Mouse (Mus musculus) adipocyte (in vitro differentiated cells): ENCODE measurements around the gene Pitpnm1.

Source experiments
- DNase-seq: peaks from one replicate; pipeline ENCODE4 v3.0.0-alpha.2; 2016; ENCODE audit warnings: low spot score

The Pitpnm1 gene

GRCm38 (mm10) chr19:4140147-4140546, 40.3 kb downstream of the Pitpnm1 start:
- DNase-seq, result no peak

GRCm38 (mm10) chr19:4142416-4143173, 42.8 kb downstream of the Pitpnm1 start:
- peak; percentile 64 for DNase-seq

- no peak for DNase-seq
These were observed 44.0 kb downstream of the Pitpnm1 start, which contains the start of gene Cabp4 for GRCm38 (mm10) chr19:4143759-4144268. TSS of gene Cabp4 (minus strand) at chr19:4144033.

DNA sequence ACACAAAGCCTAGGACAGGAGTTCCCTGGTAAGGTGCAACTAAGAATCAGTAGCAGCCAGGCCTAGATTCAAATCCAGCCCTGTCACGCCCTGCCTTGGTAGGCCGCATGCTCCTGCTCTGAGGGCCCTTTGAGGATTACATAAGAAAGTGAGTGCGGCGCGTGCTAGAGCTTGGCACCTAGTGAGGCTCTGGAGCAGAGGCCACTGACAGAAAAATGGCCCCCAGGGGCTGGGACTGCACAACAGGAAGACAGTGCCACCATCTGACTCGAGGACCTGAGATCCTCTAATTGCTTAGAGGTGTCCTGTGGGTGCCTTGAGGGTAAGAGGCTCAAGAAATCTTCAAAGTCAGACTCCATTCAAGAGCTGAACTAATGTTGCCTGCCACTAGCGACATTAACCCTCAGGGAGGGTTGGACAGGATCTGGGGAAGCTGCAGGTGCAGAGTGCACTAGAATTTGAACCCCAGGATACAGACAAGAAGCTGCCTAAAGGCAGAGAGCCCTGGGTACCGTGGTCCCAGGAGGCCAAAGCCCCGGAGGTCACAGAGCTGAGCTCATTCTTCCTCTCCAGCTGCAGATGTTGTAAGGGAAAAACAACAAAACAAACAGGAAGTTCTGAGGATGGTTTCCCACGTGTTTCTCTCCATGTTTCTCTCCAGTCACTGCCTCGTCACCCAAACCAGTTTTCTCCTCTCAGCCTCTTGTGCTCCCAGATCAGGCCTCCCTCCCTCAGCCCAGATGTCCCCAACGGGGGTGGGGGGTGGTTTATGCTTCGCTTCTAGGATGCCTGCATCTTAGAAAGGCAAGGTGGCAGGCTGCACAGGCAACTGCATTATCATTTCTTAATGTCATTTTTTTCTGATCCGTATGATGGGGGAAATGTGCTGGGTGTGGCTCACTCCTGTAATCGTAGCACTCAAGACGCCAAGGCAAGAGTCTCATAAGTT, 45.0 kb downstream of the Pitpnm1 start:
- DNase-seq, result peak; percentile 81

DNA sequence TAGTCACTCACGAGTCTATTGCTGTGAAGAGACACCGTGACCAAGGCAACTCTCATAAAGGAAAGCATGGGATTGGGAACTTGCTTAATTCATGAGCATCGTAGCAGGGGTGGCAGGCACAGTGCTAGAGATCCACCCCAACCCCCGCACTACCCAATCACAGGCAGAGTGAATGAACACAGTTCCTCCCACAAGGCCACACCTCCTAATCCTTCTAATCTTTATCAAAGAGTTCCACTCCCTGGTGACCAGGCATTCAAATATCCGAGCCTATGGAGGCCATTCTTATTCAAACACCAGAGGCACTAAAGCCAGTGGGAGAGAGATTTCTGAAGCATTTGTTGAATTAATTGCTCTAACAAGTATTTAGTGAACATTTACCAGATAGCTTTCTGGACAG, 46.1 kb downstream of the Pitpnm1 start:
- DNase-seq, result no peak

DNA sequence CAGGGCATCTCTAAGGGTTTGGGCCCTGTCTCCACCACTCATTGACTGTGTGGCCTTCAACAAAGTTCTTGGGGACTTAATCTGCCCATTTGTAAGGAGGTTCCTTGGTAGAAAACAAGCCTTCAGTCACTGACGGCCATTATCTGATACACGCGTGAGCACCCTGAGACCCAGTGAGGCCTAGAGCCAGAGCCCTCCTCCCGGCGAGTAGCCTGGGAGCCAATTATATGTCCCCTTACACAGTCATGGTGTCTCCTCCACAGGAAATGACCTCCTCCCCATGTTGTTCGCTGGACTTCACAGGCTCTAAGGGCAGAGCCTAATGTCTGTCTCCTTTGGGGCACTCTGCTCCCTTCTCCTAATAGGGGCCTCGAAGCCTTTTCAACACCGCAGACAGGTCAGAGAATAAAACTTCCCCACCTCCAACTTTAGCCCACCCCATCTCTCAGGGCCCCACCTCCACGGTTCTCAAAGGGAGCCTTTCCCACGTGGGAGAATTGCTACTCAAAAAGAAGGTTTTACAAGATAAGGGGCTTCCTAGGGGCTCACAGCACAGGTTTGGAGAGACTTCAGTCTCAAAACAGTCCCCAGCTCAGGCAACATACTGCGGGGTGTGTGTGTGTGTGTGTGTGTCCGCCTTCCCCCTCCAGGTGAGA, 46.7 kb downstream of the Pitpnm1 start:
- no peak for DNase-seq

GRCm38 (mm10) chr19:4147022-4147405, 47.2 kb downstream of the Pitpnm1 start:
- DNase-seq, result peak; percentile 90

DNA sequence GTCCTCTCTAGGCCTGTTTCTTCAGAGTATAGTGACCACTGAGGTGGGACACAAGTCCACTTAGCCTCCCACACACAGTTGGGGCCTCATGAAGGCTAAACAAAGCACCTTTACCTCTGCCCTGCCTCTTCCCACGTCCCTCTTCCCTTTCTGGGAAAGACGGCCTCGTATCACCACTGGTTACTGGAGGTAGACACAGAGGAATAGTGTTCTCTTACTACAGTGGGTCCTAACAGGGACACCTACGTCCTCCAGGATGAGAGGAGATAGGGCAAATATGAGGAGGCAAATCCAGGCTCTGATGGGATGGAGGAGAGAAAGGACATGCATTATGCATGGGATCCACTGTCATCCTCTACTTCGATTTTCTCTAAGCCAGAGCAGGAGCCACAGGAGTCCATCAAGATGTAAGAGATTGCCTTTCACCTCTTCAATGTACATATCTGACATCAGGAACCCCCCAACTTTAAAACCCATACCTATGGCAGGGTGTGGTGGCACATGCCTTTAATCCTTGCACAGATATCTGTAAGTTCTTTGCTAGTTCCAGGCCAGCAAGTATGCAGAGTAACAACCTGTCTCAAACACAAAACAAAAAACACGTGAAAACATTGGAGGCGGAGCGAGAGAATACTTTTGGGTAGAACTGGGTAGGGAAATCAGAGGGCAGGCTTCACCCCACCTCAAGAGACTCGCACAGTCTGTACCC, 48.1 kb downstream of the Pitpnm1 start:
- DNase-seq, result peak; percentile 42

DNA sequence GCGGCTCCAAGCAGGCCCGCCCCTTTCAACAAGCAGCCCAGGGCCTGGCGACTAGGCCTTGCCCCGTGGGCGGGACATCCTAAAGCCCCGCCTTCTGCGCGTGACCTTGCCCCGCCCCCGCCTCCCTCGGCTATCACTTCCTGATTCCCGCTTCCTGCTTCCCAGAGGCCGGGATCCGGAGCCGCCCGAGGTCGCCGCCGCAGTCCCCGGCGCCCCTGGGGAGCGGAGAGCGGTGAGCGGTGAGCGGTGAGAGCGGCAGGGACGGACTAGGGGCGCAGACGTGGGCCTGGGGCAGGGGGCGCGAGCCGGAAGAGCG, 48.7 kb downstream of the Pitpnm1 start, which contains the start of gene Coro1b:
Gene Coro1b, plus strand, starts transcription at position 129 of the 316 bp plus-strand sequence.
- peak; percentile 97 for DNase-seq

- no peak for DNase-seq
These were observed 49.0 kb downstream of the Pitpnm1 start for GRCm38 (mm10) chr19:4148819-4149218.

- no peak for DNase-seq
These were observed 49.5 kb downstream of the Pitpnm1 start for GRCm38 (mm10) chr19:4149283-4149682.

DNA sequence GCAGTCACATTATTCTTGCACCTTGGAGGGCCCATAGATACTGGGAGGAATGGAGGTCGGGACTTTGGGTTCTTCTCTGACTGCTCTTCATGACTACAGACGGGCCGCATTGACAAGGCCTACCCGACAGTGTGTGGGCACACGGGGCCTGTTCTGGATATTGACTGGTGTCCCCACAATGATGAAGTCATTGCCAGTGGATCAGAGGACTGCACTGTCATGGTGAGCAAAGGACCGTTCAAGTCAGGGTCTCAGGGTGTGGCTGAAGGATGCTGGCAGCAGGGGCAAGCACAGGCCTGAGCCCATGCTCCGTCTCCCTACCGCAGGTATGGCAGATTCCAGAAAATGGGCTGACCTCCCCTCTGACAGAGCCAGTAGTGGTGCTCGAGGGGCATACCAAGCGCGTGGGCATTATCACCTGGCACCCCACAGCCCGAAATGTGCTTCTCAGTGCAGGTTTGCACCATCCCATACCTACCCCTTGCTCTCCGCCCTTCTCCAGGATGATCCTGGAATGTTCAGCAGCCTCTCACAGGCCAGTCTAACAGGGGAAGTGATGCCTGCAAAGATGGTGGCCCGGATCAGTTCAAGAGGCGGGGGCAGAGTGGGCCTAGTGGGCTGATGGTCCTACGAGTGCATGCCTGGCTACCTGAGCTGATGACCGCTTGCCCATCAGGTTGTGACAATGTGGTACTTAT, 50.1 kb downstream of the Pitpnm1 start:
- no peak for DNase-seq

- DNase-seq, result no peak
These were observed 51.0 kb downstream of the Pitpnm1 start for GRCm38 (mm10) chr19:4150567-4151487.

- DNase-seq, result no peak
These were observed 51.7 kb downstream of the Pitpnm1 start for GRCm38 (mm10) chr19:4151488-4151860.

- DNase-seq, result no peak
These were observed 52.1 kb downstream of the Pitpnm1 start for GRCm38 (mm10) chr19:4151898-4152297.

- DNase-seq, result no peak
These were observed 52.8 kb downstream of the Pitpnm1 start for GRCm38 (mm10) chr19:4152445-4153231.

- no peak for DNase-seq
These were observed 53.4 kb downstream of the Pitpnm1 start, which contains the start of gene Ptprcap for GRCm38 (mm10) chr19:4153232-4153654. TSS of gene Ptprcap (plus strand) at chr19:4153604.

- no peak for DNase-seq
These were observed 54.8 kb downstream of the Pitpnm1 start for GRCm38 (mm10) chr19:4154437-4155222.
